Mouse (Mus musculus) frontal cortex, postnatal 14 days (tissue): ENCODE measurements around the gene Cmtm4.
"Not testable (repeated sequence)": the region's sequence is repeated elsewhere in the genome, so short reads cannot be mapped to it uniquely, and the experiment has no call there.

Source experiments
- DNase-seq, 2 experiments: peaks; one replicate each; pipeline ENCODE4 v3.0.0; 2022; ENCODE audit warnings: low spot score in 2 of 2

Cmtm4 gene

GRCm38 (mm10) chr8:104339229-104339982 is 56.2 kb downstream of the Cmtm4 start, which contains the start of gene Cmtm3:
TSS of gene Cmtm3 (plus strand) at chr8:104339410.
- no peak for DNase-seq

GRCm38 (mm10) chr8:104337890-104338289 is 57.7 kb downstream of the Cmtm4 start:
- DNase-seq, result no peak

GRCm38 (mm10) chr8:104336806-104337205 is 58.8 kb downstream of the Cmtm4 start:
- no peak for DNase-seq

GRCm38 (mm10) chr8:104334196-104334595 is 61.4 kb downstream of the Cmtm4 start:
- no peak for DNase-seq

- DNase-seq, result no peak
Observed at GRCm38 (mm10) chr8:104333786-104334185, 61.8 kb downstream of the Cmtm4 start.

GRCm38 (mm10) chr8:104332665-104333631 is 62.7 kb downstream of the Cmtm4 start:
- no peak for DNase-seq

GRCm38 (mm10) chr8:104321930-104322329 is 73.7 kb downstream of the Cmtm4 start, which contains the start of gene Cmtm2b:
TSS of gene Cmtm2b (plus strand) at chr8:104322230.
- DNase-seq, result not testable (repeated sequence)

- not testable (repeated sequence) for DNase-seq
Observed at GRCm38 (mm10) chr8:104321267-104321666, 74.3 kb downstream of the Cmtm4 start, which contains the start of gene Gm11020. TSS of gene Gm11020 (plus strand) at chr8:104321567.

DNA sequence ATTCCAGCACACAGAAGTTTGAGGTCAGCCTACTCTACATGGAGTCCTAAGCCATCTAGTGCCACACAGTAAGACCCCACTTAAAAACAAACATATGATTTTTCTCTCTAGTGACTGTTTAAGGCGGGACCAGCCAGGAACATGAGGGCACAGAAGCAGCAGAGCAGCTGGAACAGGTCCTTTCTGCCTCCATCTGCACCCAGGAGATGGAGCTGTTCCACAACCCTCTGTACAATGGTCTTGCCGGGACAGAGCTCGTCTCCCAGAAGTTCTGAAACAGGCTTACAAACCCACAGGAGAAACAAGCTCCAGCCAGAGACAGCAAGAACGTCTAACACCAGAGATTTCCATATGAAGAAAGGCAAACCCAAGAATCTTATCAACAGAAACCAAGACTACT is 82.3 kb downstream of the Cmtm4 start:
- DNase-seq, result no peak

- DNase-seq, result not testable (repeated sequence)
Observed at GRCm38 (mm10) chr8:104312023-104312422, 83.6 kb downstream of the Cmtm4 start.

- DNase-seq, result not testable (repeated sequence)
Observed at GRCm38 (mm10) chr8:104309441-104310155, 86.0 kb downstream of the Cmtm4 start, which contains the start of the genes Gm45711 and Cmtm1. TSS of gene Gm45711 (minus strand) at chr8:104310081. TSS of gene Cmtm1 (minus strand) at chr8:104310145.

DNA sequence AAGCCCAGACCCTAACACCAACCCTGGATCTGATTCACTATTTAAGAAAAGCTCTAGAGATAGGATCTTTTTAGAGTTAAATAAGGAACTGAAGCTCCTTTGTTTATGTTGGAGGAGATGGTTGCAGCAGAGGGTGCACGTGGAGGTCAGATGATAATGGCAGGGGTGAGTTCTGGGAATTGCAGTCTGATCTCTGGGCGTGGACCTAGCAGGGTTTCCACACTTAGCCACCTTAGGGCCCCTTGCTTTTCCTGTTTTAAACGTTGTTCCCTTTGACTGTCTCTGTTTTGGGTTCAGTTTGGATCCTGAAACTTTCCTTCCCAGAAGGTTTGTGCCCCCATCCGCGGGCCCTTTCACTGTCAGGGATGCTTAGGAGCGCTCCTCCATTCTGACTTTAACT is 87.3 kb downstream of the Cmtm4 start:
- DNase-seq, result not testable (repeated sequence)

DNA sequence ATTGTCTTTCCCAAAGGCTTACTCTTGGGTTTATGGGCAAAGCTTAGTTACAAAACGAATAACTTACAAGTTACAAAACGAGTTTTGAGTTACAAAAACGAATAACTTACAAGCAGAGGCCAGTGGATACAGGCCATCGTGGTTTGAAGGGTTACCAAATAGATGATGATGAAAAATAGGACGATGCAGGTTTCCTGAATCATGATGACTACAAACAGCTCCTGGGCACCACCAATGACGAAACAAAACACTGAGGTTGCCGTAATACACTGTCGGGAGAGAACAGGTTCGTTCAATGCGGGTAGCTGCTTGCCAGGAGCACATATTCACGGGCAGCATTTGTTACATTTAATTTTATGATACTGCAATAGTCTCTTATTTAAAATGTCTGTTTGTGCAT is 90.6 kb downstream of the Cmtm4 start:
- DNase-seq, result no peak

DNA sequence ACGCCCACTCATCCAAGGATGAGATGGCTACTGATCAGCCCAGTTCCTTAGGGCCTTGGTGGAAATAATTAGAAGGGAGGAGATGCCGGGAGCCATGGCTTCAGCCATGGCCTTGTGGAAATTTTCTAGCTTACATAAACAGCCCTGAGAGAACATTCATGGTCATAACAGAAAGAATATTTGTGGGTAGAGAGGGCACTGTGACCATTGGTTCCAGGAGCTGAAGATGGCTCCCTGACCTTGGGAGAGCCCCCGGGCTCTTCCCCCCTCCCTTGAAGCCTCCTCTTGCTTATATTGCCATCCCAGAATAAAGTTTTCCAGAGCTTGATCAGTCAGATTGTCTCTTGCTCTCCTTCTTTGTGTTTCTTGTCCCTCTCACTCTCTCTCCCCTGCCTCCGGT is 93.1 kb downstream of the Cmtm4 start:
- not testable (repeated sequence) for DNase-seq

DNA sequence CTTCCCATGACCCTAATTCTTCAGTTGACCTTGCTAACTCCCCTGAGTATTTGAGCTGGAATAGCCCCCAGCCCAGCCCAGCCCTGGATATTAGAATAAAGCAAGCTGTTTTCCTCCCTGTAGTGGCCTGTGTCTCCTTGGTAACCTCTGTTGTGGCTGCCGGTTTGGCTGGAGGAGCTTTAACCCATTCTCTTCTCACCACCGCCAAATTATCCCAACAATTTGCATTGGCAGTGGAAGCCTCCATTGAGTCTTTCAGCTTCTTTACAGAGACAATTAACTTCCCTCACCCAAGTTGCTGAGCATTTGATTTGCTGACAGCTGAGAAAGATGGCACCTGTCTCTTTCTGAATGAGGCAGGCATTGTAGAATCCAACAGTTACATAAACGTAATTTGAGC is 94.0 kb downstream of the Cmtm4 start:
- DNase-seq, result not testable (repeated sequence)
